Mouse (Mus musculus): ENCODE measurements at regions not wholly inside any gene's neighbourhood (a gene's known extent, or its start where the extent isn't known, plus 50 kb on each side); places are given as distances from the start of the nearest gene placed in this dataset.

- H3K27ac ChIP-seq = no peak overlapping the region
- H3K4me1 ChIP-seq = no peaks in the 10 kb centered on the region
- whole genome bisulfite sequencing = 77% methylated on average over 4 of the region's 4 CpGs
- DNase-seq (ENCODE audit: low spot score) = no peak
- no peak overlapping the region for H3K4me3 ChIP-seq
- no peaks in the 10 kb centered on the region for H3K36me3 ChIP-seq
- no peaks in the 10 kb centered on the region for H3K27me3 ChIP-seq (ENCODE audit: insufficient read depth, poor library complexity, severe bottlenecking)
- H3K9me3 ChIP-seq = no peaks in the 10 kb centered on the region
These were observed 75.6 kb upstream of the Fbxl17 start for GRCm38 (mm10) chr17:63575316-63576007.

GRCm38 (mm10) chr17:63582870-63583269, 83.1 kb upstream of the Fbxl17 start:
- no peaks in the 10 kb centered on the region for H3K27me3 ChIP-seq (ENCODE audit: insufficient read depth, poor library complexity, severe bottlenecking)
- no peak for DNase-seq (ENCODE audit: low spot score)
- H3K27ac ChIP-seq = no peak overlapping the region
- H3K9me3 ChIP-seq = no peaks in the 10 kb centered on the region
- H3K36me3 ChIP-seq = no peaks in the 10 kb centered on the region
- WGBS = 64% methylated on average over 4 of the region's 4 CpGs
- no peaks in the 10 kb centered on the region for H3K4me1 ChIP-seq
- no peak overlapping the region for H3K4me3 ChIP-seq

- no peak overlapping the region for H3K4me3 ChIP-seq
- DNase-seq (ENCODE audit: low spot score) = no peak
- no peaks in the 10 kb centered on the region for H3K4me1 ChIP-seq
- WGBS = 69% methylated on average over 7 of the region's 7 CpGs
- H3K36me3 ChIP-seq = no peaks in the 10 kb centered on the region
- H3K27ac ChIP-seq = no peak overlapping the region
- no peaks in the 10 kb centered on the region for H3K27me3 ChIP-seq (ENCODE audit: insufficient read depth, poor library complexity, severe bottlenecking)
- no peaks in the 10 kb centered on the region for H3K9me3 ChIP-seq
These were observed 107.4 kb upstream of the Fbxl17 start for GRCm38 (mm10) chr17:63607021-63607751.

GRCm38 (mm10) chr17:63622726-63623125, 122.9 kb upstream of the Fbxl17 start:
- no peaks in the 10 kb centered on the region for H3K36me3 ChIP-seq
- 10% methylated on average over 3 of the region's 3 CpGs for WGBS
- H3K27me3 ChIP-seq (ENCODE audit: insufficient read depth, poor library complexity, severe bottlenecking) = no peaks in the 10 kb centered on the region
- DNase-seq (ENCODE audit: low spot score) = no peak
- H3K9me3 ChIP-seq = no peaks in the 10 kb centered on the region
- no peak overlapping the region for H3K4me3 ChIP-seq
- H3K4me1 ChIP-seq = no peaks in the 10 kb centered on the region; the same call in 1 of the 2 replicates
- no peak overlapping the region for H3K27ac ChIP-seq

GRCm38 (mm10) chr17:63637598-63637997, 137.8 kb upstream of the Fbxl17 start:
- no peak overlapping the region for H3K27ac ChIP-seq
- H3K27me3 ChIP-seq (ENCODE audit: insufficient read depth, poor library complexity, severe bottlenecking) = no peaks in the 10 kb centered on the region
- DNase-seq (ENCODE audit: low spot score) = no peak
- no peak overlapping the region for H3K4me3 ChIP-seq
- WGBS = 65% methylated on average over 2 of the region's 2 CpGs
- H3K36me3 ChIP-seq = no peaks in the 10 kb centered on the region
- H3K4me1 ChIP-seq = no peaks in the 10 kb centered on the region
- H3K9me3 ChIP-seq = no peaks in the 10 kb centered on the region

- WGBS = 75% methylated on average over 4 of the region's 4 CpGs
- no peaks in the 10 kb centered on the region for H3K4me1 ChIP-seq
- no peaks in the 10 kb centered on the region for H3K27me3 ChIP-seq (ENCODE audit: insufficient read depth, poor library complexity, severe bottlenecking)
- H3K36me3 ChIP-seq = no peaks in the 10 kb centered on the region
- H3K4me3 ChIP-seq = no peak overlapping the region
- DNase-seq (ENCODE audit: low spot score) = no peak
- no peaks in the 10 kb centered on the region for H3K9me3 ChIP-seq
- H3K27ac ChIP-seq = no peak overlapping the region
These were observed 144.6 kb upstream of the Fbxl17 start for GRCm38 (mm10) chr17:63644390-63644789.

- 72% methylated on average over 6 of the region's 6 CpGs for WGBS
- no peaks in the 10 kb centered on the region for H3K9me3 ChIP-seq
- DNase-seq (ENCODE audit: low spot score) = no peak
- no peak overlapping the region for H3K27ac ChIP-seq
- no peaks in the 10 kb centered on the region for H3K27me3 ChIP-seq (ENCODE audit: insufficient read depth, poor library complexity, severe bottlenecking)
- no peaks in the 10 kb centered on the region for H3K36me3 ChIP-seq
- no peak overlapping the region for H3K4me3 ChIP-seq
- no peaks in the 10 kb centered on the region for H3K4me1 ChIP-seq
These were observed 157.9 kb upstream of the Fbxl17 start for GRCm38 (mm10) chr17:63657687-63658086.

GRCm38 (mm10) chr17:63660841-63661481, 161.1 kb upstream of the Fbxl17 start:
- no peaks in the 10 kb centered on the region for H3K36me3 ChIP-seq
- H3K9me3 ChIP-seq = no peaks in the 10 kb centered on the region
- no peaks in the 10 kb centered on the region for H3K27me3 ChIP-seq (ENCODE audit: insufficient read depth, poor library complexity, severe bottlenecking)
- no peak overlapping the region for H3K27ac ChIP-seq
- no peak for DNase-seq (ENCODE audit: low spot score)
- 81% methylated on average over 13 of the region's 13 CpGs for WGBS
- H3K4me1 ChIP-seq = no peaks in the 10 kb centered on the region
- no peak overlapping the region for H3K4me3 ChIP-seq

GRCm38 (mm10) chr17:63661584-63661983, 161.8 kb upstream of the Fbxl17 start:
- H3K4me3 ChIP-seq = no peak overlapping the region
- no peaks in the 10 kb centered on the region for H3K9me3 ChIP-seq
- H3K27ac ChIP-seq = no peak overlapping the region
- no peaks in the 10 kb centered on the region for H3K4me1 ChIP-seq
- DNase-seq (ENCODE audit: low spot score) = no peak
- no peaks in the 10 kb centered on the region for H3K36me3 ChIP-seq
- no peaks in the 10 kb centered on the region for H3K27me3 ChIP-seq (ENCODE audit: insufficient read depth, poor library complexity, severe bottlenecking)
- 81% methylated on average over 4 of the region's 4 CpGs for WGBS

- Histone ChIP-seq H3K27me3 (ENCODE audit: insufficient read depth, poor library complexity, severe bottlenecking) (no peaks in the 10 kb centered on the region), H3K4me3 (no peak overlapping the region), H3K4me1 (no peaks in the 10 kb centered on the region), H3K27ac (no peak overlapping the region), H3K9me3 (no peaks in the 10 kb centered on the region), H3K36me3 (no peaks in the 10 kb centered on the region)
- DNase-seq (ENCODE audit: low spot score) = no peak
- 72% methylated on average over 12 of the region's 12 CpGs for WGBS
These were observed 162.4 kb upstream of the Fbxl17 start for GRCm38 (mm10) chr17:63662251-63662650.

- Histone ChIP-seq H3K27me3 (ENCODE audit: insufficient read depth, poor library complexity, severe bottlenecking) (no peaks in the 10 kb centered on the region), H3K9me3 (no peaks in the 10 kb centered on the region), H3K27ac (no peak overlapping the region), H3K36me3 (no peaks in the 10 kb centered on the region), H3K4me3 (no peak overlapping the region), H3K4me1 (no peaks in the 10 kb centered on the region)
- WGBS = 83% methylated on average over 8 of the region's 8 CpGs
- DNase-seq (ENCODE audit: low spot score) = no peak
These were observed 177.0 kb upstream of the Fbxl17 start for GRCm38 (mm10) chr17:63676791-63677190.

GRCm38 (mm10) chr17:63677996-63678657, 178.3 kb upstream of the Fbxl17 start:
- H3K4me1 ChIP-seq = no peaks in the 10 kb centered on the region
- no peaks in the 10 kb centered on the region for H3K27me3 ChIP-seq (ENCODE audit: insufficient read depth, poor library complexity, severe bottlenecking)
- H3K36me3 ChIP-seq = no peaks in the 10 kb centered on the region
- H3K9me3 ChIP-seq = no peaks in the 10 kb centered on the region
- no peak overlapping the region for H3K27ac ChIP-seq
- 60% methylated on average over 3 of the region's 3 CpGs for WGBS
- no peak for DNase-seq (ENCODE audit: low spot score)
- H3K4me3 ChIP-seq = no peak overlapping the region

- Histone ChIP-seq H3K27ac (no peak overlapping the region), H3K27me3 (ENCODE audit: insufficient read depth, poor library complexity, severe bottlenecking) (no peaks in the 10 kb centered on the region), H3K4me3 (no peak overlapping the region), H3K9me3 (no peaks in the 10 kb centered on the region), H3K4me1 (no peaks in the 10 kb centered on the region), H3K36me3 (no peaks in the 10 kb centered on the region)
- 77% methylated on average over 3 of the region's 3 CpGs for WGBS
- DNase-seq (ENCODE audit: low spot score) = no peak
These were observed 180.7 kb upstream of the Fbxl17 start for GRCm38 (mm10) chr17:63680479-63680878.
